Mouse (Mus musculus) cerebellum, adult (tissue): ENCODE measurements around the gene Ccdc110.
A peak's percentile ranks its signal among the peaks of the same experiment; 100 is the strongest.

Experiments
- ATAC-seq: cut with Nextera tagmentation; 2 replicates; pipeline ENCODE4 v1.9.2; 2017; ENCODE audit warnings: mild to moderate bottlenecking, moderate library complexity, mixed read lengths; ENCODE audit not compliant: insufficient number of reproducible peaks, low FRiP score, low TSS enrichment

Gene Ccdc110

GRCm38 (mm10) chr8:45934582-45935014 is at the start of gene Ccdc110:
Gene Ccdc110 (plus strand): TSS chr8:45934619.
- ATAC-seq: peak; percentile 82

GRCm38 (mm10) chr8:45885202-45885685 is 49.2 kb upstream of the Ccdc110 start, which contains the start of gene Pdlim3:
Gene Pdlim3 (plus strand): TSS chr8:45885461.
- no peak for ATAC-seq

GRCm38 (mm10) chr8:45885775-45886174 is 48.6 kb upstream of the Ccdc110 start:
- ATAC-seq: no peak

GRCm38 (mm10) chr8:45889737-45890136 is 44.7 kb upstream of the Ccdc110 start:
- no peak for ATAC-seq

- no peak for ATAC-seq
Measured at GRCm38 (mm10) chr8:45896590-45896989, 37.8 kb upstream of the Ccdc110 start.

- no peak for ATAC-seq
Measured at GRCm38 (mm10) chr8:45899783-45900182, 34.6 kb upstream of the Ccdc110 start.

- no peak for ATAC-seq
Measured at GRCm38 (mm10) chr8:45901626-45902025, 32.8 kb upstream of the Ccdc110 start.

GRCm38 (mm10) chr8:45903659-45904058 is 30.8 kb upstream of the Ccdc110 start:
- no peak for ATAC-seq

GRCm38 (mm10) chr8:45905591-45906250 is 28.7 kb upstream of the Ccdc110 start:
- ATAC-seq: no peak

GRCm38 (mm10) chr8:45906251-45906619 is 28.2 kb upstream of the Ccdc110 start:
- ATAC-seq: no peak

GRCm38 (mm10) chr8:45913707-45914106 is 20.7 kb upstream of the Ccdc110 start:
- ATAC-seq: no peak

GRCm38 (mm10) chr8:45916496-45916895 is 17.9 kb upstream of the Ccdc110 start:
- no peak for ATAC-seq

- no peak for ATAC-seq
Measured at GRCm38 (mm10) chr8:45917040-45917679, 17.3 kb upstream of the Ccdc110 start.

GRCm38 (mm10) chr8:45918891-45919290 is 15.5 kb upstream of the Ccdc110 start:
- no peak for ATAC-seq

GRCm38 (mm10) chr8:45920392-45920791 is 14.0 kb upstream of the Ccdc110 start:
- no peak for ATAC-seq

- ATAC-seq: no peak
Measured at GRCm38 (mm10) chr8:45922116-45922515, 12.3 kb upstream of the Ccdc110 start.

GRCm38 (mm10) chr8:45936986-45937385 is 2.6 kb downstream of the Ccdc110 start:
- ATAC-seq: no peak

- no peak for ATAC-seq
Measured at GRCm38 (mm10) chr8:45946283-45946682, 11.9 kb downstream of the Ccdc110 start.

GRCm38 (mm10) chr8:45950622-45951021 is 16.2 kb downstream of the Ccdc110 start:
- ATAC-seq: no peak

- ATAC-seq: no peak
Measured at GRCm38 (mm10) chr8:45970894-45971293, 36.5 kb downstream of the Ccdc110 start.

- ATAC-seq: no peak
Measured at GRCm38 (mm10) chr8:45973988-45974505, 39.6 kb downstream of the Ccdc110 start.
